Mouse (Mus musculus) MEL (cell line): Measurements from ENCODE around the gene Myh1. TPM values are rescaled to one million over a fixed set of nuclear protein-coding genes. Genes with fewer than 3 reads are reported as not detected.

Experiments
- DNase-seq: peaks from one replicate; pipeline ENCODE4 v3.0.0; 2011; ENCODE audit warnings: low read depth, low spot score
- H3K27ac ChIP-seq: 2 replicates; pipeline ENCODE4 v1.5.1; 2012; ENCODE audit warnings: low read depth, mild to moderate bottlenecking, control low read depth, low read length, moderate library complexity; ENCODE audit not compliant: control insufficient read depth
- H3K27me3 ChIP-seq, 2 experiments: fragments of 150-350 bp in 1 of 2; sonication (generic) in 1 of 2; 2 replicates each; pipeline ENCODE4 v1.6.1; 2012; ENCODE audit warnings: low read length in 2 of 2, mild to moderate bottlenecking in 2 of 2, improper control_type of control experiment in 1 of 2, moderate library complexity in 1 of 2; ENCODE audit not compliant: insufficient read depth in 2 of 2, control insufficient read depth in 1 of 2
- H3K36me3 ChIP-seq, 2 experiments: 2 replicates each; pipeline ENCODE4 v1.6.1; 2012 to 2014; ENCODE audit warnings: low read length in 2 of 2, improper control_type of control experiment in 1 of 2, inconsistent platforms in 1 of 2, mild to moderate bottlenecking in 1 of 2; ENCODE audit not compliant: insufficient read depth in 2 of 2, control insufficient read depth in 1 of 2
- H3K4me1 ChIP-seq, 2 experiments: fragments of 150-350 bp in 1 of 2; sonication (generic) in 1 of 2; 2 replicates each; pipeline ENCODE4 v1.6.1; 2012; ENCODE audit warnings: low read length in 2 of 2, improper control_type of control experiment in 1 of 2, mild to moderate bottlenecking in 1 of 2; ENCODE audit not compliant: insufficient read depth in 2 of 2, control insufficient read depth in 1 of 2
- H3K4me3 ChIP-seq, 2 experiments: fragments of 150-350 bp in 1 of 2; sonication (generic) in 1 of 2; 2 replicates each; pipeline ENCODE4 v1.5.1; 2012; ENCODE audit warnings: low read depth in 2 of 2, low read length in 2 of 2, mild to moderate bottlenecking in 2 of 2, moderate library complexity in 2 of 2, control low read depth in 1 of 2, improper control_type of control experiment in 1 of 2; ENCODE audit not compliant: control insufficient read depth in 1 of 2, insufficient read depth in 1 of 2
- H3K79me2 ChIP-seq: 2 replicates; pipeline ENCODE4 v1.6.1; 2012; ENCODE audit warnings: mild to moderate bottlenecking, low read length, moderate library complexity; ENCODE audit not compliant: control insufficient read depth, poor library complexity, insufficient read depth
- H3K9ac ChIP-seq: 2 replicates; pipeline ENCODE4 v1.6.1; 2012; ENCODE audit warnings: low read depth, mild to moderate bottlenecking, control low read depth, low read length, moderate library complexity; ENCODE audit not compliant: control insufficient read depth, poor library complexity, severe bottlenecking
- H3K9me3 ChIP-seq: fragments of 150-350 bp; sonication (generic); replicated peaks from 2 replicates; pipeline ENCODE4 v1.6.1; 2012; ENCODE audit warnings: mild to moderate bottlenecking, low read length, improper control_type of control experiment, moderate library complexity; ENCODE audit not compliant: insufficient read depth
- CHD1 ChIP-seq: IDR thresholded peaks from 2 replicates; pipeline ENCODE4 v1.6.1; 2012; ENCODE audit warnings: low read depth, mild to moderate bottlenecking, inconsistent platforms, low read length, improper control_type of control experiment
- E2F4 ChIP-seq: IDR thresholded peaks from 2 replicates; pipeline ENCODE4 v1.6.1; 2011; ENCODE audit warnings: low read depth, low read length, improper control_type of control experiment, borderline replicate concordance
- ELF1 ChIP-seq: IDR thresholded peaks from 2 replicates; pipeline ENCODE4 v1.6.1; 2014; ENCODE audit warnings: low read depth, mild to moderate bottlenecking, inconsistent platforms, low read length, improper control_type of control experiment, moderate library complexity
- EP300 ChIP-seq, 2 experiments: IDR thresholded peaks; 2 replicates each; pipeline ENCODE4 v1.6.1; 2011; ENCODE audit warnings: improper control_type of control experiment in 2 of 2, low read length in 2 of 2, low read depth in 1 of 2, mild to moderate bottlenecking in 1 of 2
- GABPA ChIP-seq: IDR thresholded peaks from 2 replicates; pipeline ENCODE4 v1.6.1; 2012; ENCODE audit warnings: low read depth, mild to moderate bottlenecking, inconsistent platforms, low read length, improper control_type of control experiment, moderate library complexity
- MAX ChIP-seq: IDR thresholded peaks from 2 replicates; pipeline ENCODE4 v1.6.1; 2011; ENCODE audit warnings: low read length, improper control_type of control experiment
- MAZ ChIP-seq: IDR thresholded peaks from 2 replicates; pipeline ENCODE4 v1.6.1; 2012; ENCODE audit warnings: low read depth, mild to moderate bottlenecking, inconsistent platforms, low read length, improper control_type of control experiment
- MEF2A ChIP-seq: IDR thresholded peaks from 2 replicates; pipeline ENCODE4 v1.6.1; 2014; ENCODE audit warnings: low read depth, mild to moderate bottlenecking, inconsistent platforms, low read length, improper control_type of control experiment; ENCODE audit not compliant: poor library complexity, insufficient replicate concordance, severe bottlenecking; ENCODE audit errors: extremely low read depth
- MXI1 ChIP-seq: IDR thresholded peaks from 2 replicates; pipeline ENCODE4 v1.6.1; 2011; ENCODE audit warnings: mild to moderate bottlenecking, low read depth, low read length, improper control_type of control experiment
- MYB ChIP-seq: IDR thresholded peaks from 2 replicates; pipeline ENCODE4 v1.6.1; 2011; ENCODE audit warnings: mild to moderate bottlenecking, low read depth, low read length, improper control_type of control experiment
- MYC ChIP-seq: IDR thresholded peaks from 2 replicates; pipeline ENCODE4 v1.6.1; 2011; ENCODE audit warnings: low read depth, mild to moderate bottlenecking, low read length, improper control_type of control experiment, moderate library complexity
- NELFE ChIP-seq: IDR thresholded peaks from 2 replicates; pipeline ENCODE4 v1.6.1; 2011; ENCODE audit warnings: low read depth, low read length, improper control_type of control experiment
- POLR2A ChIP-seq, 2 experiments: IDR thresholded peaks; 2 replicates each; pipeline ENCODE4 v1.6.1; 2011 to 2012; ENCODE audit warnings: low read length in 2 of 2, mild to moderate bottlenecking in 2 of 2, control low read depth in 1 of 2, improper control_type of control experiment in 1 of 2, low read depth in 1 of 2, moderate library complexity in 1 of 2; ENCODE audit not compliant: control insufficient read depth in 1 of 2, insufficient read depth in 1 of 2, poor library complexity in 1 of 2
- POLR2AphosphoS5 ChIP-seq: IDR thresholded peaks from 2 replicates; pipeline ENCODE4 v1.6.1; 2012; ENCODE audit warnings: low read depth, borderline replicate concordance, mild to moderate bottlenecking, inconsistent platforms, low read length, moderate library complexity, mixed read lengths
- RCOR1 ChIP-seq: IDR thresholded peaks from 2 replicates; pipeline ENCODE4 v1.6.1; 2012; ENCODE audit warnings: low read depth, mild to moderate bottlenecking, inconsistent platforms, low read length, improper control_type of control experiment
- TAL1 ChIP-seq: IDR thresholded peaks from 2 replicates; pipeline ENCODE4 v1.6.1; 2012; ENCODE audit warnings: mild to moderate bottlenecking, inconsistent platforms, low read length, moderate library complexity, mixed read lengths
- UBTF ChIP-seq: IDR thresholded peaks from 2 replicates; pipeline ENCODE4 v1.6.1; 2012; ENCODE audit warnings: low read depth, mild to moderate bottlenecking, inconsistent platforms, low read length, improper control_type of control experiment, moderate library complexity, borderline replicate concordance; ENCODE audit not compliant: insufficient read depth
- ZC3H11A ChIP-seq: IDR thresholded peaks from 2 replicates; pipeline ENCODE4 v1.6.1; 2012; ENCODE audit warnings: low read depth, mild to moderate bottlenecking, inconsistent platforms, low read length, improper control_type of control experiment
- polyA plus RNA-seq, 2 experiments: library from polyadenylated mRNA; stranded (reverse) in 1 of 2; unstranded in 1 of 2; fragments of >175 nt in 1 of 2; fragments of >200 nt in 1 of 2; gene quantifications; 2 replicates each; pipeline versions ENCODE4 v1.2.1 to v1.2.4; 2012; ENCODE audit warnings: low replicate concordance in 2 of 2, low read depth in 1 of 2; ENCODE audit not compliant: insufficient read length in 2 of 2, insufficient read depth in 1 of 2, missing spikeins in 1 of 2
- total RNA-seq: library from RNA; depleted of rRNA; stranded (reverse); fragments of 300-350 nt; gene quantifications from 2 replicates; pipeline ENCODE4 v1.2.3, GENCODE M21; 2012

The Myh1 gene
- total and polyA plus RNA-seq, 3 experiments = not detected

- no peak for DNase-seq
- no peaks in the 10 kb centered on the region for H3K36me3 ChIP-seq
- no peaks in the 10 kb centered on the region; a peak in 2 of 4 replicates for H3K27me3 ChIP-seq
- no peaks in the 10 kb centered on the region for H3K4me1 ChIP-seq
- no peaks in the 10 kb centered on the region for H3K9me3 ChIP-seq
- H3K4me3 ChIP-seq = no peak overlapping the region
- no peak overlapping the region for H3K9ac ChIP-seq
- no peak overlapping the region for H3K27ac ChIP-seq
- TF ChIP-seq ZC3H11A (no peak), UBTF (no peak), RCOR1 (no peak), POLR2AphosphoS5 (no peak), MYB (no peak), GABPA (no peak), CHD1 (no peak)
- H3K79me2 ChIP-seq = no peaks in the 10 kb centered on the region
Measured at GRCm38 (mm10) chr11:67155650-67156049, 44.2 kb upstream of the Myh1 start.

- no peaks in the 10 kb centered on the region for H3K9me3 ChIP-seq
- H3K4me1 ChIP-seq = no peaks in the 10 kb centered on the region
- DNase-seq = no peak
- no peak overlapping the region for H3K9ac ChIP-seq
- H3K79me2 ChIP-seq = no peaks in the 10 kb centered on the region
- no peak for TF ChIP-seq MXI1
- no peak for TF ChIP-seq MYC
- TF ChIP-seq MEF2A = no peak
- no peak for TF ChIP-seq EP300 (IDR thresholded peaks at IDR 0.05; ENCODE audit: low read depth in 1 of 2, low read length in 2 of 2)
- TF ChIP-seq MAZ = no peak
- TF ChIP-seq ELF1 = no peak
- H3K27me3 ChIP-seq = no peaks in the 10 kb centered on the region; a peak in 1 of 4 replicates
- no peaks in the 10 kb centered on the region for H3K36me3 ChIP-seq
- H3K4me3 ChIP-seq = no peak overlapping the region
- no peak overlapping the region for H3K27ac ChIP-seq
Measured at GRCm38 (mm10) chr11:67160131-67160530, 39.7 kb upstream of the Myh1 start.

- Histone ChIP-seq H3K27me3 (no peaks in the 10 kb centered on the region), H3K79me2 (no peaks in the 10 kb centered on the region), H3K9me3 (no peaks in the 10 kb centered on the region), H3K9ac (no peak overlapping the region)
- TF ChIP-seq NELFE = no peak
- TF ChIP-seq MXI1 = no peak
- TF ChIP-seq POLR2A (IDR thresholded peaks at IDR 0.05; ENCODE audit: control insufficient read depth in 1 of 2, insufficient read depth in 1 of 2, low read depth in 1 of 2, low read length in 2 of 2, poor library complexity in 1 of 2) = no peak
- no peak for TF ChIP-seq UBTF
- TF ChIP-seq MYB = no peak
- TF ChIP-seq EP300 (IDR thresholded peaks at IDR 0.05; ENCODE audit: low read depth in 1 of 2, low read length in 2 of 2) = no peak
- no peak for TF ChIP-seq MAX
- no peak for TF ChIP-seq TAL1
- TF ChIP-seq E2F4 = no peak
- no peak for TF ChIP-seq POLR2AphosphoS5
- TF ChIP-seq, all 39 proteins: peak for 0
- no peaks in the 10 kb centered on the region for H3K4me1 ChIP-seq
- H3K36me3 ChIP-seq = no peaks in the 10 kb centered on the region
- no peak overlapping the region for H3K27ac ChIP-seq
- no peak overlapping the region for H3K4me3 ChIP-seq
- DNase-seq = no peak
Measured at GRCm38 (mm10) chr11:67163701-67164100, 36.2 kb upstream of the Myh1 start.
